Mouse (Mus musculus) gastrocnemius, adult 2 months (tissue): Measurements from ENCODE around the gene Serf1. TPM values are rescaled to one million over a fixed set of nuclear protein-coding genes. Genes with fewer than 3 reads are reported as not detected.
A peak's percentile ranks its signal among the peaks of the same experiment; 100 is the strongest.
"Not testable (repeated sequence)": the region's sequence is repeated elsewhere in the genome, so short reads cannot be mapped to it uniquely, and the experiment has no call there.

Source experiments
- DNase-seq: peaks from one replicate; pipeline ENCODE4 v3.0.0; 2022
- H3K27ac ChIP-seq: fragments of 200-600 bp; 2 replicates; pipeline ENCODE4 v1.8.1; 2022; ENCODE audit warnings: mild to moderate bottlenecking
- H3K4me3 ChIP-seq: fragments of 200-600 bp; 2 replicates; pipeline ENCODE4 v1.8.1; 2022; ENCODE audit warnings: mild to moderate bottlenecking, moderate library complexity
- CTCF ChIP-seq: fragments of 200-600 bp; IDR thresholded peaks from 2 replicates; pipeline ENCODE4 v1.8.1; 2022; ENCODE audit warnings: antibody characterized with exemption, mild to moderate bottlenecking, moderate library complexity
- intact Hi-C: fragments of 180-260 bp; cut with DNase I; formaldehyde crosslinking; loops from one replicate; pipeline ENCODE4 v1.15.1; 2025
- total RNA-seq, 2 experiments: library from RNA; stranded (reverse); gene quantifications; 2 replicates each; pipeline ENCODE4 v1.2.3; 2021

Serf1 gene
- total RNA-seq, 2 experiments from 2014 or later: 7.6 to 8.7 TPM

- TF ChIP-seq CTCF: no peak
- no peak for DNase-seq
- H3K4me3 ChIP-seq: peak overlapping the region; percentile 99
- intact Hi-C loops: loop anchor here (2.0 kb wide), 1 partner anchor 20 kb away; the partner anchor contains the start of gene Bdp1
- peak overlapping the region; percentile 80 for H3K27ac ChIP-seq
Observed at GRCm38 (mm10) chr13:100125258-100125643, 17.4 kb downstream of the Serf1 start.

GRCm38 (mm10) chr13:100141646-100142314, 34.0 kb downstream of the Serf1 start:
- no peak for TF ChIP-seq CTCF
- no peak overlapping the region for H3K4me3 ChIP-seq
- intact Hi-C loops: no loop called here
- H3K27ac ChIP-seq: no peak overlapping the region
- no peak for DNase-seq

- no peak for TF ChIP-seq CTCF
- intact Hi-C loops: no loop called here
- no peak for DNase-seq
- H3K4me3 ChIP-seq: no peak overlapping the region
- H3K27ac ChIP-seq: no peak overlapping the region
Observed at GRCm38 (mm10) chr13:100152659-100153058, 44.8 kb downstream of the Serf1 start.

GRCm38 (mm10) chr13:100156624-100157023, 48.8 kb downstream of the Serf1 start:
- Histone ChIP-seq H3K4me3 (no peak overlapping the region), H3K27ac (no peak overlapping the region)
- no peak for DNase-seq
- no peak for TF ChIP-seq CTCF
- intact Hi-C loops: no loop called here

GRCm38 (mm10) chr13:100161171-100161870, 53.5 kb downstream of the Serf1 start:
- intact Hi-C loops, H3K27ac ChIP-seq, H3K4me3 ChIP-seq, DNase-seq: not testable (repeated sequence)

- H3K27ac ChIP-seq, intact Hi-C loops, DNase-seq, H3K4me3 ChIP-seq: not testable (repeated sequence)
Observed at GRCm38 (mm10) chr13:100162467-100162866, 54.7 kb downstream of the Serf1 start.

Other genes with a start within 250 kb of the Serf1 start
- gene Cartpt, start 206.9 kb upstream of the Serf1 start, total RNA-seq: not detected
- gene Mccc2, start 92.4 kb upstream of the Serf1 start, total RNA-seq: 10 to 100 TPM; 30.4 to 42.8 TPM
- gene Bdp1, start 3.9 kb upstream of the Serf1 start, total RNA-seq: 10 to 100 TPM; 16.4 to 20.0 TPM
- 10 to 100 TPM; 13.1 to 15.6 TPM for gene Smn1, start 16.8 kb downstream of the Serf1 start, total RNA-seq
- gene Naip2, start 94.1 kb downstream of the Serf1 start, total RNA-seq: under 1 TPM; 0.10 to 0.17 TPM
- gene Naip5, start 138.3 kb downstream of the Serf1 start, total RNA-seq: under 1 TPM in 1 of 2 experiments, not detected in 1; 0.06 TPM
- under 1 TPM; 0.03 to 0.08 TPM for gene Naip6, start 209.7 kb downstream of the Serf1 start, total RNA-seq